Mouse (Mus musculus) CH12.LX (cell line): Measurements from ENCODE around the gene Sparc.

ENCODE experiments used
- CHD2 ChIP-seq: IDR thresholded peaks from 2 replicates; pipeline ENCODE4 v1.6.1; 2011; ENCODE audit warnings: low read length, improper control_type of control experiment
- CTCF ChIP-seq, 2 experiments: IDR thresholded peaks in 1 of 2; conservative IDR thresholded peaks in 1 of 2; 2 replicates each; pipeline ENCODE4 v1.5.1; 2011 to 2012; ENCODE audit warnings: low read depth in 2 of 2, low read length in 2 of 2, improper control_type of control experiment in 1 of 2, inconsistent platforms in 1 of 2, mild to moderate bottlenecking in 1 of 2, moderate library complexity in 1 of 2
- MAFK ChIP-seq: IDR thresholded peaks from 2 replicates; pipeline ENCODE4 v1.6.1; 2011; ENCODE audit warnings: low read length, improper control_type of control experiment; ENCODE audit not compliant: insufficient replicate concordance
- MAZ ChIP-seq: IDR thresholded peaks from 2 replicates; pipeline ENCODE4 v1.6.1; 2012; ENCODE audit warnings: low read depth, mild to moderate bottlenecking, inconsistent platforms, low read length, improper control_type of control experiment, moderate library complexity
- MXI1 ChIP-seq: IDR thresholded peaks from 2 replicates; pipeline ENCODE4 v1.6.1; 2011; ENCODE audit warnings: mild to moderate bottlenecking, low read depth, low read length, improper control_type of control experiment
- NELFE ChIP-seq: IDR thresholded peaks from 2 replicates; pipeline ENCODE4 v1.6.1; 2011; ENCODE audit warnings: low read depth, low read length, improper control_type of control experiment
- POLR2A ChIP-seq: IDR thresholded peaks from 2 replicates; pipeline ENCODE4 v1.6.1; 2011; ENCODE audit warnings: low read depth, mild to moderate bottlenecking, improper control_type of control experiment, low read length
- SIN3A ChIP-seq: IDR thresholded peaks from 2 replicates; pipeline ENCODE4 v1.6.1; 2012; ENCODE audit warnings: low read length, improper control_type of control experiment, inconsistent platforms
- UBTF ChIP-seq: IDR thresholded peaks from 2 replicates; pipeline ENCODE4 v1.6.1; 2012; ENCODE audit warnings: low read depth, mild to moderate bottlenecking, inconsistent platforms, low read length, improper control_type of control experiment, moderate library complexity

DNA sequence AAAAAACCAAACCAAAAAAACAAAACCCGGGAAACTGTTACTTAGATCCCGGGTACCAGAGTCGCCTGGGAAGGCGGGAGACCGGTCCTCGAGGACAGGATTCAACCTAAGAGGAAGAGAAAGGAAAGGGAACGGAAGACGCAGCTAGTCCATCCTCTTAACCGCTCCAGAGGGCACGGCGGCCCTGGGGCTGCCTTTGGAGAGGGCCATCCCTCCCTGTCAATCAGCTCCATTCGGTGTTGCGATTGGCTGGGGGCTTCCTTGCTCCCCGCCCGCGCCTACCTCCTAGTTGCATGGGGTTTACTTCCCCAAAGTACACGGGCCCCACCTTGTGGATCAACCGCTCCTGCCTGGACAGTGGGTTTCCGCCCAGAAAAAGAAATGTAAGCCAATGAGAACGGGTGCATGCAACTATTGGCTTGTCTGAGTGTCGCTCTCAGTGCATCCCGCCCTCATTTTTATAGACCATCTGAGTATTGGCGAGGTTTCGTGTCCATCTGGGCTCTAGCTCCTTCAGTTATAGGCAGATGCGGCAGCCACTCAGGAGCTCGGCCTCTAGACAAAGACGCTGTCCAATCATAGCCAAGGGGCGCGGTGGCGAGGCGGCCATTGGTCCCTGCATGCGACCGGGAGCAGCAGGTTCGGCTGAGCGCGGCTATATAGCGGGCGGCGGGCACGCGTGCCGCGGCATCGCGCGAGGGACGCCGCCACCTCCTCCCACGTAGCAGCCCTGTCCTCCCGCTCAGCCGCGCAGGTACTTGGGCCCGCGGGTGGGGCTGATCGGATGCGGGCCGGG, 46.3 kb upstream of the Sparc start, which contains the start of gene G3bp1:
- TF ChIP-seq CTCF (conservative IDR thresholded peaks at IDR 0.05 in 1 of 2, IDR thresholded peaks at IDR 0.05 in 1 of 2; ENCODE audit: low read depth in 2 of 2, low read length in 2 of 2) (peak in 1 of 2 experiments; percentile 27; a peak in 2 of 4 replicates), MAZ (peak; percentile 79; the same call in 1 of the 2 replicates), NELFE (peak; percentile 98), POLR2A (peak; percentile 94), MAFK (peak; percentile 89), SIN3A (peak; percentile 90), UBTF (no peak; the same call in 1 of the 2 replicates), MXI1 (peak; percentile 95), CHD2 (peak; percentile 99)
